Mouse (Mus musculus) heart, adult 18-20 months (tissue): Measurements from ENCODE around the gene S100b. TPM values are rescaled to one million over a fixed set of nuclear protein-coding genes. Genes with fewer than 3 reads are reported as not detected.

Source experiments
- DNase-seq, 2 experiments: peaks; one replicate each; pipeline ENCODE4 v3.0.0; 2021 to 2022; ENCODE audit warnings: mixed read lengths in 1 of 2
- microRNA-seq, 2 experiments: library from miRNA; unstranded; fragments of <30 nt; microRNA quantifications; one replicate each; pipeline ENCODE4 v1.2.0; 2022
- total RNA-seq, 2 experiments: library from RNA; stranded (reverse); gene quantifications; 2 replicates each; pipeline ENCODE4 v1.2.3; 2021

The S100b gene
- total RNA-seq, 2 experiments from 2014 or later = 2.0 to 2.8 TPM

GRCm38 (mm10) chr10:76260358-76261059, 6.9 kb downstream of the S100b start:
- DNase-seq = peak in 1 of 2 experiments; percentile 42

GRCm38 (mm10) chr10:76261447-76261846, 7.8 kb downstream of the S100b start:
- no peak for DNase-seq

- no peak for DNase-seq
Measured at GRCm38 (mm10) chr10:76262431-76262830, 8.8 kb downstream of the S100b start.

GRCm38 (mm10) chr10:76271238-76271637, 17.6 kb downstream of the S100b start:
- DNase-seq = peak in 1 of 2 experiments; percentile 37

- no peak for DNase-seq
Measured at GRCm38 (mm10) chr10:76275256-76275655, 21.6 kb downstream of the S100b start.

- peak in 1 of 2 experiments; percentile 24 for DNase-seq
Measured at GRCm38 (mm10) chr10:76278541-76279097, 25.0 kb downstream of the S100b start.

- no peak for DNase-seq
Measured at GRCm38 (mm10) chr10:76288268-76288993, 34.8 kb downstream of the S100b start.

- no peak for DNase-seq
Measured at GRCm38 (mm10) chr10:76289052-76289451, 35.4 kb downstream of the S100b start.

- no peak for DNase-seq
Measured at GRCm38 (mm10) chr10:76289936-76290671, 36.5 kb downstream of the S100b start.

- DNase-seq = no peak
Measured at GRCm38 (mm10) chr10:76293222-76293621, 39.6 kb downstream of the S100b start.

- no peak for DNase-seq
Measured at GRCm38 (mm10) chr10:76300133-76300532, 46.5 kb downstream of the S100b start.

GRCm38 (mm10) chr10:76306738-76307137, 53.1 kb downstream of the S100b start:
- no peak for DNase-seq

Small RNA genes lying within 50 kb of the gene (microRNA-seq; reads per million reads assigned to microRNA genes)
- gene Mir678 = 0 reads per million in 2 experiments

Other genes starting within 250 kb of the S100b start
- 1 to 10 TPM; 5.9 to 6.0 TPM for gene Zfp280b, start 221.2 kb upstream of the S100b start, total RNA-seq
- gene Slc5a4b, start 142.9 kb upstream of the S100b start, total RNA-seq = not detected
- gene Slc5a4a, start 106.4 kb upstream of the S100b start, total RNA-seq = not detected
- gene Prmt2, start 16.0 kb upstream of the S100b start, total RNA-seq = 10 to 100 TPM; 10.8 to 12.6 TPM
- gene Dip2a, start 91.4 kb downstream of the S100b start, total RNA-seq = 1 to 10 TPM; 7.6 to 7.8 TPM
- gene AC141477.1, start 186.6 kb downstream of the S100b start, total RNA-seq = not detected
- 10 to 100 TPM; 37.5 to 55.8 TPM for gene Pcnt, start 188.9 kb downstream of the S100b start, total RNA-seq
- gene 2610028H24Rik, start 195.2 kb downstream of the S100b start, total RNA-seq = under 1 TPM in 1 of 2 experiments, not detected in 1; 0.62 TPM
- 10 to 100 TPM; 23.1 to 27.5 TPM for gene Mcm3ap, start 215.1 kb downstream of the S100b start, total RNA-seq
- gene Ybey, start 215.3 kb downstream of the S100b start, total RNA-seq = 1 to 10 TPM; 3.2 to 3.5 TPM